Mouse (Mus musculus): ENCODE data around the gene Rgs7. TPM values are rescaled to one million over a fixed set of nuclear protein-coding genes. Genes with fewer than 3 reads are reported as not detected.

The Rgs7 gene
- polyA plus RNA-seq, 1 experiment from 2014 or later: 0.52 TPM

- Histone ChIP-seq H3K9ac (no peak overlapping the region), H3K9me3 (no peaks in the 10 kb centered on the region), H3K4me1 (no peaks in the 10 kb centered on the region), H3K4me2 (replicated peaks) (no peak overlapping the region), H3K4me3 (no peak overlapping the region), H3K36me3 (no peaks in the 10 kb centered on the region), H3K27ac (no peak overlapping the region), H3K27me3 (no peaks in the 10 kb centered on the region)
- no peak for ATAC-seq (ENCODE audit: low FRiP score, low read depth)
- WGBS: 87% methylated on average over 4 of the region's 4 CpGs
These were observed 65.9 kb downstream of the Rgs7 start for GRCm38 (mm10) chr1:175426393-175426792.

- no peaks in the 10 kb centered on the region for H3K27me3 ChIP-seq
- H3K4me3 ChIP-seq: no peak overlapping the region
- H3K27ac ChIP-seq: no peak overlapping the region
- no peaks in the 10 kb centered on the region for H3K9me3 ChIP-seq
- no peak for ATAC-seq (ENCODE audit: low FRiP score, low read depth)
- H3K9ac ChIP-seq: no peak overlapping the region
- H3K36me3 ChIP-seq: no peaks in the 10 kb centered on the region
- 86% methylated on average over 4 of the region's 4 CpGs for WGBS
- H3K4me1 ChIP-seq: no peaks in the 10 kb centered on the region
- no peak overlapping the region for H3K4me2 ChIP-seq (replicated peaks)
These were observed 71.4 kb downstream of the Rgs7 start for GRCm38 (mm10) chr1:175420883-175421282.

GRCm38 (mm10) chr1:175415728-175416127, 76.6 kb downstream of the Rgs7 start:
- Histone ChIP-seq H3K9ac (no peak overlapping the region), H3K4me3 (no peak overlapping the region), H3K4me1 (no peaks in the 10 kb centered on the region), H3K9me3 (no peaks in the 10 kb centered on the region), H3K27ac (no peak overlapping the region), H3K36me3 (no peaks in the 10 kb centered on the region), H3K4me2 (replicated peaks) (no peak overlapping the region), H3K27me3 (no peaks in the 10 kb centered on the region)
- WGBS: 57% methylated on average over 9 of the region's 9 CpGs
- no peak for ATAC-seq (ENCODE audit: low FRiP score, low read depth)

GRCm38 (mm10) chr1:175410399-175410798, 81.9 kb downstream of the Rgs7 start:
- WGBS: 33% methylated on average over 3 of the region's 3 CpGs
- no peak overlapping the region for H3K27ac ChIP-seq
- H3K4me3 ChIP-seq: no peak overlapping the region
- H3K4me1 ChIP-seq: no peaks in the 10 kb centered on the region
- H3K4me2 ChIP-seq (replicated peaks): no peak overlapping the region
- H3K9ac ChIP-seq: no peak overlapping the region
- H3K27me3 ChIP-seq: no peaks in the 10 kb centered on the region
- ATAC-seq (ENCODE audit: low FRiP score, low read depth): no peak
- H3K36me3 ChIP-seq: no peaks in the 10 kb centered on the region
- H3K9me3 ChIP-seq: no peaks in the 10 kb centered on the region

- no peak overlapping the region for H3K9ac ChIP-seq
- H3K4me2 ChIP-seq (replicated peaks): no peak overlapping the region
- no peaks in the 10 kb centered on the region for H3K36me3 ChIP-seq
- H3K27ac ChIP-seq: no peak overlapping the region
- H3K4me3 ChIP-seq: no peak overlapping the region
- no peak for ATAC-seq (ENCODE audit: low FRiP score, low read depth)
- no peaks in the 10 kb centered on the region for H3K27me3 ChIP-seq
- H3K9me3 ChIP-seq: no peaks in the 10 kb centered on the region
- no peaks in the 10 kb centered on the region for H3K4me1 ChIP-seq
- 84% methylated on average over 4 of the region's 4 CpGs for WGBS
These were observed 100.4 kb downstream of the Rgs7 start for GRCm38 (mm10) chr1:175391894-175392293.

GRCm38 (mm10) chr1:175389250-175389649, 103.0 kb downstream of the Rgs7 start:
- WGBS: 80% methylated on average over 5 of the region's 5 CpGs
- no peaks in the 10 kb centered on the region for H3K9me3 ChIP-seq
- H3K27me3 ChIP-seq: no peaks in the 10 kb centered on the region
- H3K27ac ChIP-seq: no peak overlapping the region
- ATAC-seq (ENCODE audit: low FRiP score, low read depth): no peak
- H3K36me3 ChIP-seq: no peaks in the 10 kb centered on the region
- no peak overlapping the region for H3K4me3 ChIP-seq
- H3K4me2 ChIP-seq (replicated peaks): no peak overlapping the region
- H3K4me1 ChIP-seq: no peaks in the 10 kb centered on the region
- H3K9ac ChIP-seq: no peak overlapping the region

GRCm38 (mm10) chr1:175385581-175386235, 106.6 kb downstream of the Rgs7 start:
- Histone ChIP-seq H3K9me3 (no peaks in the 10 kb centered on the region), H3K4me3 (no peak overlapping the region), H3K36me3 (no peaks in the 10 kb centered on the region), H3K27me3 (no peaks in the 10 kb centered on the region), H3K4me2 (replicated peaks) (no peak overlapping the region), H3K9ac (no peak overlapping the region), H3K4me1 (no peaks in the 10 kb centered on the region), H3K27ac (no peak overlapping the region)
- 24% methylated on average over 3 of the region's 3 CpGs for WGBS
- ATAC-seq (ENCODE audit: low FRiP score, low read depth): peak; percentile 90

- Histone ChIP-seq H3K9ac (no peak overlapping the region), H3K36me3 (no peaks in the 10 kb centered on the region), H3K4me1 (no peaks in the 10 kb centered on the region), H3K27ac (no peak overlapping the region), H3K27me3 (no peaks in the 10 kb centered on the region), H3K9me3 (no peaks in the 10 kb centered on the region), H3K4me2 (replicated peaks) (no peak overlapping the region), H3K4me3 (no peak overlapping the region)
- no peak for ATAC-seq (ENCODE audit: low FRiP score, low read depth)
These were observed 119.7 kb downstream of the Rgs7 start for GRCm38 (mm10) chr1:175372571-175372970.

GRCm38 (mm10) chr1:175368062-175368461, 124.2 kb downstream of the Rgs7 start:
- 87% methylated on average over 2 of the region's 2 CpGs for WGBS
- H3K9me3 ChIP-seq: no peaks in the 10 kb centered on the region
- H3K4me3 ChIP-seq: no peak overlapping the region
- H3K4me2 ChIP-seq (replicated peaks): no peak overlapping the region
- H3K4me1 ChIP-seq: no peaks in the 10 kb centered on the region
- H3K27ac ChIP-seq: no peak overlapping the region
- no peaks in the 10 kb centered on the region for H3K36me3 ChIP-seq
- H3K9ac ChIP-seq: no peak overlapping the region
- no peak for ATAC-seq (ENCODE audit: low FRiP score, low read depth)
- no peaks in the 10 kb centered on the region for H3K27me3 ChIP-seq

- Histone ChIP-seq H3K36me3 (no peaks in the 10 kb centered on the region), H3K4me2 (replicated peaks) (no peak overlapping the region), H3K9me3 (no peaks in the 10 kb centered on the region), H3K9ac (no peak overlapping the region), H3K4me1 (no peaks in the 10 kb centered on the region), H3K27me3 (no peaks in the 10 kb centered on the region), H3K4me3 (no peak overlapping the region), H3K27ac (no peak overlapping the region)
- ATAC-seq (ENCODE audit: low FRiP score, low read depth): no peak
- 77% methylated on average over 3 of the region's 3 CpGs for WGBS
These were observed 128.7 kb downstream of the Rgs7 start for GRCm38 (mm10) chr1:175363606-175364005.

GRCm38 (mm10) chr1:175359411-175360366, 132.6 kb downstream of the Rgs7 start:
- 30% methylated on average over 7 of the region's 7 CpGs for WGBS
- no peaks in the 10 kb centered on the region for H3K4me1 ChIP-seq
- H3K9ac ChIP-seq: no peak overlapping the region
- H3K27me3 ChIP-seq: no peaks in the 10 kb centered on the region
- no peaks in the 10 kb centered on the region for H3K36me3 ChIP-seq
- H3K4me2 ChIP-seq (replicated peaks): no peak overlapping the region
- no peak overlapping the region for H3K4me3 ChIP-seq
- no peaks in the 10 kb centered on the region for H3K9me3 ChIP-seq
- no peak overlapping the region for H3K27ac ChIP-seq
- no peak for ATAC-seq (ENCODE audit: low FRiP score, low read depth)

- Histone ChIP-seq H3K9me3 (no peaks in the 10 kb centered on the region), H3K4me3 (no peak overlapping the region), H3K4me2 (replicated peaks) (no peak overlapping the region), H3K27ac (no peak overlapping the region), H3K4me1 (no peaks in the 10 kb centered on the region), H3K36me3 (no peaks in the 10 kb centered on the region), H3K9ac (no peak overlapping the region), H3K27me3 (no peaks in the 10 kb centered on the region)
- no peak for ATAC-seq (ENCODE audit: low FRiP score, low read depth)
- WGBS: 82% methylated on average over 4 of the region's 4 CpGs
These were observed 139.4 kb downstream of the Rgs7 start for GRCm38 (mm10) chr1:175352921-175353320.
